Mouse (Mus musculus) ES-E14 (cell line): Measurements from ENCODE around the gene Znhit6. TPM values are rescaled to one million over a fixed set of nuclear protein-coding genes. Genes with fewer than 3 reads are reported as not detected.
A peak's percentile ranks its signal among the peaks of the same experiment; 100 is the strongest.

ENCODE experiments used
- DNase-seq: peaks from one replicate; pipeline ENCODE4 v3.0.0-alpha.2; 2013; ENCODE audit warnings: low read depth, low spot score
- H3K27ac ChIP-seq: 2 replicates; pipeline ENCODE4 v1.5.1; 2012; ENCODE audit warnings: low read depth, mild to moderate bottlenecking, low read length, moderate library complexity, mixed read lengths; ENCODE audit not compliant: poor library complexity, insufficient read depth, severe bottlenecking
- H3K36me3 ChIP-seq: 2 replicates; pipeline ENCODE4 v1.6.1; 2012; ENCODE audit warnings: mild to moderate bottlenecking, low read length, moderate library complexity, mixed read lengths; ENCODE audit not compliant: control insufficient read depth, poor library complexity, insufficient read depth, severe bottlenecking
- H3K4me1 ChIP-seq, 2 experiments: fragments of 150-350 bp in 1 of 2; sonication (generic) in 1 of 2; 2 replicates each; pipeline ENCODE4 v1.6.1; 2012; ENCODE audit warnings: low read length in 2 of 2, mild to moderate bottlenecking in 1 of 2, mixed read lengths in 1 of 2; ENCODE audit not compliant: control insufficient read depth in 2 of 2, insufficient read depth in 2 of 2, poor library complexity in 1 of 2
- H3K4me3 ChIP-seq, 2 experiments: fragments of 150-350 bp in 1 of 2; sonication (generic) in 1 of 2; 2 replicates each; pipeline ENCODE4 v1.5.1; 2012; ENCODE audit warnings: low read length in 2 of 2, low read depth in 1 of 2, mild to moderate bottlenecking in 1 of 2, mixed read lengths in 1 of 2; ENCODE audit not compliant: insufficient read depth in 1 of 2, poor library complexity in 1 of 2, severe bottlenecking in 1 of 2
- H3K9ac ChIP-seq: 2 replicates; pipeline ENCODE4 v1.6.1; 2012; ENCODE audit warnings: low read depth, mild to moderate bottlenecking, low read length, mixed read lengths; ENCODE audit not compliant: poor library complexity, insufficient read depth, severe bottlenecking
- H3K9me3 ChIP-seq: fragments of 150-350 bp; sonication (generic); 2 replicates; pipeline ENCODE4 v1.6.1; 2012; ENCODE audit warnings: low read depth, mild to moderate bottlenecking, low read length; ENCODE audit not compliant: control insufficient read depth, insufficient read depth
- CHD2 ChIP-seq: IDR thresholded peaks from 2 replicates; pipeline ENCODE4 v1.6.1; 2014; ENCODE audit warnings: mild to moderate bottlenecking, low read depth, low read length, inconsistent platforms
- HCFC1 ChIP-seq: IDR thresholded peaks from 2 replicates; pipeline ENCODE4 v1.6.1; 2012; ENCODE audit warnings: low read length, inconsistent platforms, borderline replicate concordance; ENCODE audit not compliant: insufficient read depth
- MAFK ChIP-seq: IDR thresholded peaks from 2 replicates; pipeline ENCODE4 v1.6.1; 2014; ENCODE audit warnings: mild to moderate bottlenecking, low read depth, low read length, inconsistent platforms; ENCODE audit not compliant: insufficient read depth
- ZC3H11A ChIP-seq: IDR thresholded peaks from 2 replicates; pipeline ENCODE4 v1.6.1; 2012; ENCODE audit warnings: low read depth, mild to moderate bottlenecking, inconsistent platforms, low read length, borderline replicate concordance
- ZNF384 ChIP-seq: IDR thresholded peaks from 2 replicates; pipeline ENCODE4 v1.6.1; 2012; ENCODE audit warnings: low read depth, low read length, inconsistent platforms
- in situ Hi-C, 2 experiments: fragments of 600-800 bp; cut with MboI; formaldehyde crosslinking; loops; one replicate each; pipeline ENCODE4 v1.15.1; 2025; ENCODE audit warnings: low sequenced_read_pairs in 2 of 2, inconsistent platforms in 1 of 2; ENCODE audit not compliant: unreplicated experiment in 2 of 2
- total RNA-seq: library from RNA; depleted of rRNA; stranded (reverse); fragments of 300-350 nt; gene quantifications from 2 replicates; pipeline ENCODE4 v1.2.3, GENCODE M21; 2012; rRNA removed

Znhit6 gene
- 30.1 and 56.8 TPM in 2 replicates for total RNA-seq

- DNase-seq: peak; percentile 90
- Histone ChIP-seq H3K36me3 (peaks cover 18% of the 10 kb centered on the region), H3K9ac (peak within 1 kb of the TSS; percentile 89), H3K4me3 (peak within 1 kb of the TSS; percentile 92 to 95), H3K4me1 (peaks cover 0 to 2% of the 10 kb centered on the region in 2 experiments; a peak in 2 of 4 replicates), H3K9me3 (no peaks in the 10 kb centered on the region), H3K27ac (no peak within 1 kb of the TSS)
- in situ Hi-C loops: no loop called here
- TF ChIP-seq MAFK (no peak), CHD2 (no peak), HCFC1 (peak; percentile 66), ZC3H11A (no peak)
These were observed at the start of gene Znhit6 for GRCm38 (mm10) chr3:145575743-145576481. Gene Znhit6 (plus strand): TSS chr3:145576205.

GRCm38 (mm10) chr3:145537870-145538269 lies 38.1 kb upstream of the Znhit6 start:
- no peak overlapping the region for H3K27ac ChIP-seq
- no peaks in the 10 kb centered on the region for H3K9me3 ChIP-seq
- in situ Hi-C loops: no loop called here
- DNase-seq: no peak
- H3K36me3 ChIP-seq: no peaks in the 10 kb centered on the region
- H3K9ac ChIP-seq: no peak overlapping the region
- TF ChIP-seq ZNF384 (no peak), CHD2 (no peak), HCFC1 (no peak), MAFK (no peak), ZC3H11A (no peak)
- H3K4me1 ChIP-seq: no peaks in the 10 kb centered on the region
- H3K4me3 ChIP-seq: no peak overlapping the region

GRCm38 (mm10) chr3:145548441-145549415 lies 27.3 kb upstream of the Znhit6 start:
- DNase-seq: no peak
- Histone ChIP-seq H3K36me3 (no peaks in the 10 kb centered on the region), H3K4me3 (no peak overlapping the region), H3K4me1 (no peaks in the 10 kb centered on the region), H3K9ac (no peak overlapping the region), H3K27ac (no peak overlapping the region), H3K9me3 (no peaks in the 10 kb centered on the region)
- TF ChIP-seq ZC3H11A: no peak
- no peak for TF ChIP-seq HCFC1
- in situ Hi-C loops: no loop called here

- H3K4me3 ChIP-seq: no peak overlapping the region
- no peaks in the 10 kb centered on the region for H3K36me3 ChIP-seq
- H3K9ac ChIP-seq: no peak overlapping the region
- no peaks in the 10 kb centered on the region for H3K4me1 ChIP-seq
- H3K27ac ChIP-seq: no peak overlapping the region
- TF ChIP-seq CHD2 (no peak), HCFC1 (no peak), MAFK (no peak), ZC3H11A (no peak), ZNF384 (no peak)
- H3K9me3 ChIP-seq: no peaks in the 10 kb centered on the region
- DNase-seq: no peak
- in situ Hi-C loops: no loop called here
These were observed 25.8 kb upstream of the Znhit6 start for GRCm38 (mm10) chr3:145550216-145550615.
